Mouse (Mus musculus): Measurements from ENCODE around the gene Atf7ip2. TPM values are rescaled to one million over a fixed set of nuclear protein-coding genes. Genes with fewer than 3 reads are reported as not detected.

Atf7ip2 gene
- polyA plus RNA-seq (2012; rRNA removed), result 0.05 and 0.07 TPM in 2 replicates

GRCm38 (mm10) chr16:10192679-10193506 is at the start of gene Atf7ip2:
TSS of gene Atf7ip2 (plus strand) at chr16:10192712.

GRCm38 (mm10) chr16:10170005-10170404 is 22.5 kb upstream of the Atf7ip2 start, which contains the start of gene Rpl39l:
TSS of gene Rpl39l (plus strand) at chr16:10170226.

Other genes starting within 250 kb of the Atf7ip2 start
- gene Grin2a, start 197.2 kb upstream of the Atf7ip2 start, polyA plus RNA-seq (2012; rRNA removed), result not detected in 2 replicates
- not detected in 2 replicates for gene Rpl39l, start 22.5 kb upstream of the Atf7ip2 start, polyA plus RNA-seq (2012; rRNA removed)
- gene Emp2, start 121.3 kb downstream of the Atf7ip2 start, polyA plus RNA-seq (2012; rRNA removed), result 31.6 and 40.2 TPM in 2 replicates
- gene Tekt5, start 202.8 kb downstream of the Atf7ip2 start, polyA plus RNA-seq (2012; rRNA removed), result 0.34 and 0.56 TPM in 2 replicates
- gene Nubp1, start 219.2 kb downstream of the Atf7ip2 start, polyA plus RNA-seq (2012; rRNA removed), result 26.1 and 29.1 TPM in 2 replicates